Mouse (Mus musculus) forebrain, embryonic 11.5 days (tissue): ENCODE data around the gene Olfr49. TPM values are rescaled to one million over a fixed set of nuclear protein-coding genes. Genes with fewer than 3 reads are reported as not detected.

Source experiments
- ATAC-seq: fragments of 200-750 bp; cut with Nextera tagmentation; replicated peaks from 2 replicates; pipeline ENCODE4 v1.8.0; 2017; ENCODE audit warnings: moderate TSS enrichment; ENCODE audit not compliant: low FRiP score
- DNase-seq: peaks from one replicate; pipeline ENCODE4 v3.0.0-alpha.2; 2017; ENCODE audit warnings: low spot score
- H3K27ac ChIP-seq: fragments of 300-500 bp; sonication (generic); 2 replicates; pipeline ENCODE4 v1.5.1; 2014; ENCODE audit warnings: low read depth, low read length
- H3K27me3 ChIP-seq: fragments of 300-500 bp; sonication (generic); 2 replicates; pipeline ENCODE4 v1.6.1; 2014; ENCODE audit warnings: mild to moderate bottlenecking, low read length, mixed read lengths; ENCODE audit not compliant: control insufficient read depth, insufficient read depth
- H3K36me3 ChIP-seq: fragments of 300-500 bp; sonication (generic); 2 replicates; pipeline ENCODE4 v1.6.1; 2014; ENCODE audit warnings: mild to moderate bottlenecking, low read length, moderate library complexity, mixed read lengths; ENCODE audit not compliant: control insufficient read depth, insufficient read depth
- H3K4me1 ChIP-seq: fragments of 300-500 bp; sonication (generic); replicated peaks from 2 replicates; pipeline ENCODE4 v1.6.1; 2014; ENCODE audit warnings: low read length, mixed read lengths; ENCODE audit not compliant: control insufficient read depth, insufficient read depth
- H3K4me2 ChIP-seq: fragments of 300-500 bp; sonication (generic); 2 replicates; pipeline ENCODE4 v1.6.1; 2014; ENCODE audit warnings: low read depth, mild to moderate bottlenecking, low read length, moderate library complexity, mixed read lengths; ENCODE audit not compliant: severe bottlenecking
- H3K4me3 ChIP-seq: fragments of 300-500 bp; sonication (generic); 2 replicates; pipeline ENCODE4 v1.5.1; 2014; ENCODE audit warnings: low read depth, low read length
- H3K9ac ChIP-seq: fragments of 300-500 bp; sonication (generic); 2 replicates; pipeline ENCODE4 v1.6.1; 2014; ENCODE audit warnings: low read length
- H3K9me3 ChIP-seq: fragments of 300-500 bp; sonication (generic); 2 replicates; pipeline ENCODE4 v1.6.1; 2016; ENCODE audit warnings: low read length, mixed read lengths; ENCODE audit not compliant: control insufficient read depth
- WGBS: fragments of 180-500 bp; shearing (Covaris S2); extraction: QIAGEN DNeasy Blood & Tissue Kit; methylation state at CpG from one replicate; pipeline ENCODE4 v1.1.7; 2014; 5-methylcytosine and 5-hydroxymethylcytosine counted together
- polyA plus RNA-seq: library from polyadenylated mRNA; unstranded; fragments of >200 nt; fragmentation: Nextera tagmentation; extraction: Ambion mirVana; gene quantifications from 2 replicates; pipeline ENCODE4 v1.2.1, GENCODE M21; 2014

Gene Olfr49
- polyA plus RNA-seq, 1 experiment from 2014 or later: not detected

DNA sequence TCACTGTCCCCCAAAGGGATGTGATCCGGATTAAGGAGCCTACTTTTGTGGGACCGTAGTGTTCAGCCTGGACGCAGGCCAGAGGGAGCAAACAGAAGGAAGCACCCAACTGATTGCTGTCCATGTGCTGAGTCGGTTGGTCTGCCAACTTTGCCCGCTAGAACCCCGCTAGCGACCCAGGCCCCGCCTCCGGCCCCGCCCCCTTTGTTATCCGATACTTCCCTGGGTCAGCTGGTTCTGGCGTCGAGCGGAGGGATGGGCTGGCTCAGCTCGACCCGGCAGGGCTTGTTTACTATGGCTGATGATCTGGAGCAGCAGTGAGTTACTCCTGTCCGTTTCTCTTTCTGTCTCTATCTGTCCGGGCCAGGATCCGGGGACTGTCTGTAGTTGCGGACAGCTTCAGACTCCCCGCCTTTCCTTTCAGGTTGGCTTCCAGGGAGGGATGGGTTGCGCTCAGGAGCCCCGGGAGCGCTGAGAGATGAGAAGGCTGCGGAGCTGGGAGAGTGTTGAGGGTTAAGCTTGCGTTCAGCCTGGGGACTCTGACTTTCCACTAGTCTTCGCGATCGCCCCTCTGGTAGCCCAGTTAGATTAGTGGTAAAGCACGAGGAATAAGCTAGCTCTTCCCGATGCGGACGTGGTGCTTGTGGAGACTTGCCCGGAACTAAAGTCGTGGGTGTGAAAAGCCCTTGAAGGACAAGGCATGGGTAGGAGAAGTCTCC lies 25.6 kb downstream of the Olfr49 start:
- peak overlapping the region; percentile 67 for H3K9ac ChIP-seq
- H3K9me3 ChIP-seq: no peaks in the 10 kb centered on the region
- peak; percentile 96 for DNase-seq
- H3K4me3 ChIP-seq: peak overlapping the region; percentile 57
- WGBS: 1% methylated on average over 35 of the region's 35 CpGs
- peaks cover 6% of the 10 kb centered on the region; the same call in 1 of the 2 replicates for H3K4me1 ChIP-seq
- peak; percentile 94 for ATAC-seq
- H3K27ac ChIP-seq: 0 out of 2 replicates have a peak overlapping the region, but pooled peaks have one; percentile 31
- no peaks in the 10 kb centered on the region for H3K27me3 ChIP-seq
- no peaks in the 10 kb centered on the region; the same call in 1 of the 2 replicates for H3K36me3 ChIP-seq
- peak overlapping the region; percentile 90 for H3K4me2 ChIP-seq

DNA sequence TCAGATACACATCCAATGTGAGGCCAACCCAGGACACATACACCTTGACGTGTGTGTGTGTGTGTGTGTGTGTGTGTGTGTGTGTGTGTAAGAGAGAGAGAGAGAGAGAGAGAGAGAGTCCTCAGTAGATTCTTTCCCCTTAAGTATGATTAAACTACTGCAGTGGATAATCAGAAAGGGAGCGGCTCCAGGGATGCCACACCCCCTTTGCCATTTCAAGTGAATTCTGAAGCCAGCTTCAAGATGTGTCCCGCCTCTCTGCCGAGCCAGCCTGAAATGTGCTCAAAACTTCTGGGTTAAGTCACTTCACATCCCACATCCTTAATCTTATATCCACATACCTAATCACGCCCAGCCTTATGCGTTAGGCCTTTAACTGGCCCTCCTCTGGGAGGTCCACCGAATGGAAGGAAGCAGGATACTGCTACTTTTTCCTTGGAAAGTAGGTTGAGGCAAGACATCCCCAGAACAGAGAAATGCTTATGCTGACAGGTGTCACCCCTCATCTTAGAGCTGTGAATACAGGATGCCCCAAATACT lies 26.5 kb downstream of the Olfr49 start:
- no peak for ATAC-seq
- no peak overlapping the region for H3K9ac ChIP-seq
- no peaks in the 10 kb centered on the region for H3K27me3 ChIP-seq
- no peaks in the 10 kb centered on the region for H3K9me3 ChIP-seq
- H3K4me3 ChIP-seq: no peak overlapping the region
- no peak for DNase-seq
- H3K36me3 ChIP-seq: no peaks in the 10 kb centered on the region; the same call in 1 of the 2 replicates
- H3K27ac ChIP-seq: no peak overlapping the region
- peak overlapping the region; percentile 90; the same call in 1 of the 2 replicates for H3K4me2 ChIP-seq
- H3K4me1 ChIP-seq: peaks cover 6% of the 10 kb centered on the region; the same call in 1 of the 2 replicates
- WGBS: 56% methylated on average over 7 of the region's 7 CpGs

DNA sequence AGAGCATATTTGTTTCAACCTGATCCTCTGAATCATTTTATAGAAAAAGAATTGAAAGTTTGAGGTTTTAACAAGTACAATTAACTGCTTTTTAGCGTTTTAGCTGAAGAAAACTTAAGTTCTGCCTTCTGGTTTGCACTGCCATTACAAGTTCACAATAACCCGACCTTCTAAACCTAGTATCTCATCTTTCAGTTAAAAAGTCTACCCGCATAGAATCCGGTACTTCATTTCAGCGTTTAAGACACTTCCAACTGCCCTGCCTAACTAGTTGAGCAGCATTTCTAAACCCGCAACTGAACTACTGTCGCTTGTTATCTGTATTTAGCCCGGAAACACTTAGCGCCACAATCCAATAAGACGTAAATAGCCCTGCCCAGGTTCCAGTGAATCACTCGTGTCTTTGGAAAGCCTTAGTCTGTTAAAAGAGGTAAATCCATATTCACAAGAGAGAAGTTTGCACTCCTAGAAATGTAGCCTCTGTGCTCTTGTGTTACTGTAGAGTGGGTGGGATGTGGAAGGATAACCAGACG lies 30.0 kb downstream of the Olfr49 start:
- H3K9me3 ChIP-seq: no peaks in the 10 kb centered on the region
- H3K4me2 ChIP-seq: peak overlapping the region; percentile 70
- H3K27ac ChIP-seq: no peak overlapping the region
- WGBS: 69% methylated on average over 12 of the region's 12 CpGs
- ATAC-seq (no peak), DNase-seq (no peak)
- peak overlapping the region; percentile 60 for H3K4me3 ChIP-seq
- peaks cover 6% of the 10 kb centered on the region; the same call in 1 of the 2 replicates for H3K4me1 ChIP-seq
- no peaks in the 10 kb centered on the region for H3K27me3 ChIP-seq
- H3K9ac ChIP-seq: no peak overlapping the region
- H3K36me3 ChIP-seq: no peaks in the 10 kb centered on the region

DNA sequence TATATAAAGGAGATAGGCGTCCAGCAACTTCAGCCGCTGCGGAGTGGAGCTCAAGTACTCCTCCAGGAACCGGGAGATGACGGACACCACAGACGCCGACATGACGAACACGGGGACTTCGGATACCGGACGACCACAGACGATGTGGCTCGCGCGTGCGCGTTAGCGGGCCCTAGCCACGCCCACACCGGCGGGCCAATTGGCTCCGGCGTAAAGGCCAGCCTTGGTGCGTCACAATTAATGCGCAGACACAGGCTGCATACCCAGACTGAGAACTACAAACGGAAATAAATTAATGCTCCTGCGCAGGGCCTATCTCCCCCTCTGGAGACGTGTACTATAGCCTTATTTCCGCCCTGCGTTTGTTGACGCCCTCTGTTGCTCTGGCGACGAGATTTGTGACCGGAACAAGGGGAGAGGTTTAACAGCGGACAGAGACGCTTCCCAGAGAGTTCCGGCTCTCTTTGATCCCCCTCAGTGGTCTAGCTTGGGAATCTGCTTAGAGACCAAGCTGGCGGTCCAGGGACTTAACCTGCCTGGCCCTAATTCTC lies 30.9 kb downstream of the Olfr49 start, which contains the start of the genes Dad1 and Abhd4:
Gene Dad1, minus strand, starts transcription at position 364 of the 551 bp plus-strand sequence.
Gene Abhd4, plus strand, starts transcription at position 448 of the 551 bp plus-strand sequence.
- DNase-seq (peak; percentile 98), ATAC-seq (peak; percentile 99)
- H3K4me3 ChIP-seq: peak within 1 kb of the TSS; percentile 60
- H3K27me3 ChIP-seq: no peaks in the 10 kb centered on the region
- no peaks in the 10 kb centered on the region; the same call in 1 of the 2 replicates for H3K36me3 ChIP-seq
- H3K9me3 ChIP-seq: no peaks in the 10 kb centered on the region
- H3K27ac ChIP-seq: peak within 1 kb of the TSS; percentile 47; the same call in 1 of the 2 replicates
- peak within 1 kb of the TSS; percentile 61 for H3K9ac ChIP-seq
- under 1% methylated on average over 39 of the region's 39 CpGs for WGBS
- peak within 1 kb of the TSS; percentile 70 for H3K4me2 ChIP-seq
- peaks cover 3% of the 10 kb centered on the region; the same call in 1 of the 2 replicates for H3K4me1 ChIP-seq

DNA sequence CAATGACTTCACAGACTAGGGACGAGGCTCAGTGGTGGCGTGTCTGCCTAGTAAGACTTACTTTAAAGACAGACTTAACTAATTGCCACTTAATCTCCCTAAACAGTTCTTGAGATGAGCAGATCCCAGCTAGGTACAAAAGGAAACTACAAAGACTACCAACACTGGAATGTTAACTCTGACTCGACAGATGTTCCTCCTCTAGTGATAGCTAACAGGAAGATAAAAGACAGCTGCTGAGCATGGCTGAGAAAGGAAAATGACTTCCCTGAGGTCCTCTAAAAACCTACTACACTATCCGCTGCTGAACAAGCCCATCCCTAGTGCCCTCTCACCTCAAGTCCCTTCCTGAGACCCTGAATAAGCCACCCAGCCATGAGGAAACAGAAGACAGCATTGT lies 34.6 kb downstream of the Olfr49 start:
- DNase-seq (no peak), ATAC-seq (no peak)
- Histone ChIP-seq H3K36me3 (no peaks in the 10 kb centered on the region; the same call in 1 of the 2 replicates), H3K27me3 (no peaks in the 10 kb centered on the region), H3K4me1 (no peaks in the 10 kb centered on the region; the same call in 1 of the 2 replicates), H3K27ac (no peak overlapping the region), H3K9ac (no peak overlapping the region), H3K9me3 (no peaks in the 10 kb centered on the region), H3K4me3 (no peak overlapping the region), H3K4me2 (no peak overlapping the region)
- 77% methylated on average over 4 of the region's 4 CpGs for WGBS

DNA sequence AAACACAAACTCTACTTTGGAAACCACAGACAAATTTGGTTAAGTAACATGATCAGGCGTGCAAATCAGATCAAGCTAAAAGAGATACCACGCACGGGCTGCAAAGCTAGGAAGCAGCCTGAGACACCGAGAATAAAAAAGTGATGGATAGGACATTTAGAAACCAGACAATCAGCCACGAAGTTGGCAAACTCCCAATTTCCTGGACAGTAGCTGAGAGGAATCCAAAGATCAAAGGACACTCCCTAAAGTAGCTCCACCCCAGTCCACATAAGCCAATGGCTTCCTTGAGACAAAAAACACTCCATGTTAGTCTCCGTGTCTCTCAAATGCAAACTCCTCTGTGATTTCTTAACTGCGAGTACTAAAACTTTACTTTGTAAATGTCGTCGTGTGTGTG lies 35.4 kb downstream of the Olfr49 start:
- H3K9me3 ChIP-seq: no peaks in the 10 kb centered on the region
- no peak for DNase-seq
- H3K27ac ChIP-seq: no peak overlapping the region
- no peak overlapping the region for H3K4me3 ChIP-seq
- no peak for ATAC-seq
- no peak overlapping the region for H3K9ac ChIP-seq
- no peak overlapping the region for H3K4me2 ChIP-seq
- H3K27me3 ChIP-seq: no peaks in the 10 kb centered on the region
- no peaks in the 10 kb centered on the region; the same call in 1 of the 2 replicates for H3K36me3 ChIP-seq
- H3K4me1 ChIP-seq: no peaks in the 10 kb centered on the region; the same call in 1 of the 2 replicates
- WGBS: 82% methylated on average over 9 of the region's 9 CpGs

DNA sequence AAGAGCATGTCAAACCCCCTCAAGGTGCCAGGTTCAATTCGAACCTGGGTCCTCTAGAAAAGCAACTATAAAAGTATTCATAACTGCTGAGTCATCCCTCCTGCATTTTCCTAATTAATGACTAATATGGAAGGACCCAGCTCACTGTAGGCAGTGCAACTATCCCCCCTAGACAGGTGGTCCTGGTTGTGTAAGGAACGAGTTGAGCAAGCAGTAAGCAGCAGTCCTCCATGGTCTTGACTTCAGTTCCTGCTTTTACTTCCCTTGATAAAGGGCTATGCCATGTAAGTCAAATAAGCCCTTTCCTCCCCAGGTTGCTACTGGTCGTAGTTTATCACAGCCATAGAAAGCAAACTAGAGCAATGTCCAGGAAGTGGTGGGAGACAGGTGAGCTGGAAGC lies 38.5 kb downstream of the Olfr49 start:
- Histone ChIP-seq H3K4me1 (no peaks in the 10 kb centered on the region; the same call in 1 of the 2 replicates), H3K4me2 (no peak overlapping the region), H3K4me3 (no peak overlapping the region), H3K9ac (no peak overlapping the region), H3K27ac (no peak overlapping the region), H3K27me3 (no peaks in the 10 kb centered on the region), H3K36me3 (peaks cover 6% of the 10 kb centered on the region), H3K9me3 (no peaks in the 10 kb centered on the region; the same call in 1 of the 2 replicates)
- ATAC-seq (no peak), DNase-seq (no peak)
- 93% methylated on average over 3 of the region's 3 CpGs for WGBS

DNA sequence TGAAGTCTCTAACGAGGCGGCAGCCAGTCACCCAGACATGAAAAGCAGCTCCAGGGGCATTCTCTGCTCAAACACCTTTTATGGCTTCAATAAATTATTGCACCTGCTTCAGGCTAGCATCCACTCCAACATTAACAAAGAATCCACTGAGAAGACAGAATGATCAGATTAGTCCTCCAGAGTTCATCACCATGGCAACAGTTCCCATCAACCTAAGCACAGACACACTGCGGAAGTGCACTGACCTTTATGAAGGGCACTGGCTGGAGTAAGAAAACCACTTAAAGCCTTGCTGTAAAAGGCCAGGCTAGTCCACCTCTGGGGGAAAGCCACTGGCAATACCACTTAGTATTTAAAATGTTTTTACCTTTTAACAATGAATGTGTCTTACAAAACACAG lies 40.6 kb downstream of the Olfr49 start:
- Histone ChIP-seq H3K9me3 (no peaks in the 10 kb centered on the region; the same call in 1 of the 2 replicates), H3K27ac (no peak overlapping the region), H3K27me3 (no peaks in the 10 kb centered on the region), H3K4me2 (no peak overlapping the region), H3K4me1 (no peaks in the 10 kb centered on the region; the same call in 1 of the 2 replicates), H3K36me3 (peaks cover 9% of the 10 kb centered on the region), H3K4me3 (no peak overlapping the region), H3K9ac (no peak overlapping the region)
- 46% methylated on average over 3 of the region's 3 CpGs for WGBS
- no peak for DNase-seq
- no peak for ATAC-seq
